Mouse (Mus musculus) urinary bladder, postnatal 25 days (tissue): ENCODE data around the gene Olfr1357.
"Not testable (repeated sequence)": the region's sequence is repeated elsewhere in the genome, so short reads cannot be mapped to it uniquely, and the experiment has no call there.

ENCODE experiments used
- DNase-seq: peaks from one replicate; pipeline ENCODE4 v3.0.0; 2022; ENCODE audit warnings: low spot score

The Olfr1357 gene

DNA sequence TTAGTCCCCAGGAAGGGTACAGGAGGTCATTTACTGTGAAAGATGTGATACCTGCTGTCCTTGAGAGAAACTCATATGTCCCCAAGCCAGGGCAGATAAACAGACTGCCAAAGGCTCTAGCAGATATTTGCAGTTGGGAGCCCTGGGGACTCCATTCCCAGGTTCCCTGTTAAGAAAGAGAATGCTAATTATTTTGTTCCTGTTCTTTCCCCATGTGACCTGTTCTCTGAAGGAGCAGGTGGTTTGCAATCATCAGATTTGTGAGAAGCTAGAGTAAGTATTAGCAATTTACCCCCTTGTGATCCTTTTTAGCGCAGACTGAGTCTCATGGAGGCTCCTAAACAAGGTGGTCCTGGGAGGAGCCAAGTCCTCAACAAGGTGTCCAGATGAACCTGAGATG lies at the start of gene Olfr1357:
TSS of gene Olfr1357 (minus strand) at position 101 of the 400 bp plus-strand sequence.
- DNase-seq: no peak

DNA sequence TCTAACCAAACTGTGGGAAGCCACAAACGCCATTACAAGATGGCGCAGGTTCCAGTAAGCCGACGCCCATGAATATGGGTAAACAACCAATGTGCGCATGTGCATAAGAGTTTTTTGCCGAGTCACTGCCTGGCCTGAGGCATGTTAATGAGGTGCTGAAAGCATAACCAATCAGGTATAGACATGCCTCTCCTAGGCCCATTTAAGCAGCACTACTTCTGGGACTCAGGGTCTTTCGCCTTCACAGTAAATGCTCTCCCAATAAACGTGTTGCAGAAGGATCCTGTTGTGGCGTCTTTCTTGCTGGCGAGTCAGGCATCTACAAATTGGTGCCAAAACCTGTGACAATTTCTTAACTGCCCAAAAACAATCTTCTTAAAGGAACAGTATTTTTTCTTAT lies 48.8 kb upstream of the Olfr1357 start:
- DNase-seq: not testable (repeated sequence)

DNA sequence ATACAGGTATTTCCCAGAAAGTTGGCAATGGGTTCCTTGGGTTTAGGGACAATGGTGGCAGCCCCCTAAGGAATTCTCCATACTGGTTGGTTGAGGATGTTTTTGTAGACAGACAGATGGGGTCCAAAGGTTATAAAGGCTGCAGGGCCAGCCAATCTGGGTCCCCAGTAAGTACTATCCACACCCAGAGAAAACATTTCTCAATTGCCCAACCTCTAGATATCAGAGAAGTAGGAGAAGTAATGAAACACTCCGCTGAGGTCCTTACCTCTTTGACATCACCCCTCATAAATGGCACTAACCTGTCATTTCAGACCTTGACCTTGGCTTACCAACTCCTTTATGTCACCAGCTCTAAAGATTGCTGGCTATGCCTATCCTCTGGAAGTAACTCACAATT lies 46.7 kb upstream of the Olfr1357 start:
- DNase-seq: no peak

DNA sequence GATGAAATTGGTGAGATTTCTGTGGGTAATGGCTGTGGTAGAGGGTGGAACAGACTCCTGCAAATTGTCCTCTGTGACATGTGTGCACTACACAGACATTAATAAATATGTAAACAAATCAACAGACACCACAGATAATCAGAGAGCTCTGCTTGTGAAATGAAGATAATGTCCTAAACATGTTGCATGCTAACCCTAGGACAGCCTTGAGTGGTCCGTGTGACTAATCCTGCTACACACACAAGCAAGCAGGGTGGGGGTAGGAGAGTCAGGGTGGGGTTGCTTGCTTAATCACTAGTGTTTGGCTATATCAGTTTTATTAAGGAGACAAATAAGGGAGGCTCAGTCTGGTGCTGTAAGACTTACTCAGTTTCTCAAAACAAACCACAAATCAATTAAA lies 43.3 kb upstream of the Olfr1357 start:
- no peak for DNase-seq

DNA sequence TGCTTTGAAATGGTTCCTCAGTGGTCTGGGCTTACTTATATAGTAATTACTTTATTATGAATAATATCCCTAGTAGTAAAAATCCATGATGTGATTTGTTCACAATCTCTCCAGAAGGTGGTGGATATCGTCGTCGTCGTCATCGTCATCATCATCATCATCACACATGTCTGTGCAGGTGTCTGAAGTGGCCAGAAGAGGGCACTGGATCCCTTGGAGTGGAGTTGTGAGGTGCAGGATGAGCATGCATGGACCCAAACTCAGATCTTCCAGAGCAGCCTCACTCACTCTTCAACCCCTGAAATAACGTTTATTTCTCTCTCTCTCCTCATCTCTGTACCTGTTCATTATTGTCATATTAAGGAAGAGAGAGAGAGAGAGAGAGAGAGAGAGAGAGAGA lies 14.4 kb upstream of the Olfr1357 start:
- peak; percentile 13 for DNase-seq

DNA sequence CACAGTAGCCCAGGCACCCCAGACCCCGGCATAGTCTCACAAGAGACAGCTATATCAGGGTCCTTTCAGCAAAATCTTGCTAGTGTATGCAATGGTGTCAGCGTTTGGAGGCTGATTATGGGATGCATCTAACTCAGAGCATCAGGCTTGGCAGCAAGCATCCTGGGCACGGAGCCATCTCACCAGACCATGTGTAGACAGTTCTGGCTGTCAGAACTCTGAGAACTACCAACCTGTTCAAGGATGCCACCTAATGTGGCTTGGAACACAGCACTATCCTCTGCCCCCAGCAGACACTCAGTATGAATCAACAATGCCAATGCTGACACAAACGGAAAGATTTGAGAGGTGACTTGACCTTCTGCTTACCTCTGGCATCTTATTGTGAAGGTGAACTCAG lies 12.3 kb upstream of the Olfr1357 start:
- DNase-seq: no peak

DNA sequence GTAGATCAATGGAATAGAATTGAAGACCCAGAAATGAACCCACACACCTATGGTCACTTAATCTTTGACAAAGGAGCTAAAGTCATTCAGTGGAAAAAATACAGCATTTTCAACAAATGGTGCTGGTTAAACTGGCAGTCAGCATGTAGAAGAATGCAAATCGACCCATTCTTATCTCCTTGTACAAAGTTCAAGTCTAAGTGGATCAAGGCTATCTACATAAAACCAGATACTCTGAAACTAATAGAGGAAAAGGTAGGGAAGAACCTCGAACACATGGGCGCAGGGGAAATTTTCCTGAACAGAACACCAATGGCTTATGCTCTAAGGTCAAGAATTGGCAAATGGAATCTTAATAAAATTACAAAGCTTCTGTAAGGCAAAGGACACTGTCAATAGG lies 5.3 kb upstream of the Olfr1357 start:
- DNase-seq: not testable (repeated sequence)

DNA sequence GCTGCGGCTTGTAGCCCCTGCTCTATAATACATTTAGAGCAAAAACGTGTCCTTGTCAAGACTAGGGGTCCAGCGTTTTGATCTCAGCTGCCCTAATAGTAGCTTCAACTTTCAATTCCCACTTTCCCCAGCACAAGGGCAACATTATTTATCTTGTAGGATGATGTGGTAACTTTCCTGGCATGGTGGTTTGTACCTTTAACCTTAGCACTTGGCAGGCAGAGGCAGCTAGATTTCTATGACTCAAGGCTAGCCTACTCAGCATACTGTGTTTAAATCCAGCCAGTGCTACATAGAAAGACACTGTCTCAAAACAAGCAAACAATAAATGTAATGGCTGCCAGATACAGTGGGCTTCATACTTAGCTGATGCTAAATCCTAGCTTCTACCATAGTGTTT lies 10.3 kb downstream of the Olfr1357 start:
- no peak for DNase-seq

DNA sequence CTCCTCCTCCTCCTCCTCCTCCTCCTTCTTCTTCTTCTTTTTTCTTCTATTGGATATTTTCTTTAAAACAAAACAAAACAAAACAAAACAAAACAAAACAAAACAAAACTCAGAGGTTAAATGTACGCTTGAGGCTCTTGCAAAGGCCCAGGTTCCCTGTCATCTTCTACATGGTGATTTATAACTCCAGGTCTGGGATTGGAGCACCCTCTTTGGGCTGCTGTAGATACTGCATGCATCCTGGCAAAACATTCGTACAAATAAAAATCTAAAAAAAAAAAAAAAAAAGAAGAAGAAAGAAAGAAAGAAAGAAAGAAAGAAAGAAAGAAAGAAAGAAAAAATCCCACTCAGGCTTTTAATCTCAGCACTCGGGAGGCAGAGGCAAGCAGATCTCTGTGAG lies 12.8 kb downstream of the Olfr1357 start:
- DNase-seq: no peak

DNA sequence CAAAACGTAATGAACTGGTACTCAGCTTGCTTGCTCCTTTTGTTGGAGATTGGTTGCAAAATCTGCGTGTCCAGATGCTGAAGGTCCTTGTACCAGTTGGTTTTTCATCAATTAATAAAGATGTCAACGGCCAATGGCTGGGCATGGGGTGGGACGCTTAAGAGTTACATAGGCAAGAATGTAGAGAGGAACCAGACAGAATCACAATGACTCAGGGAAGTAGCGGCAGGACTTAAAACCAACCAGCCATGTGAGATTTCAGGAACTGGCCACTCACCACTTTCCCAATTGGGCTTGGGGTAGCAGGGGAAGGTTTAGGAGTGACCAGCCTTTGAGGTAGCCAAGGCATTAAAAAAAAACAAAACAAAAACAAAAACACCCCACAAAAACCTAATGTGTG lies 18.0 kb downstream of the Olfr1357 start:
- DNase-seq: no peak

DNA sequence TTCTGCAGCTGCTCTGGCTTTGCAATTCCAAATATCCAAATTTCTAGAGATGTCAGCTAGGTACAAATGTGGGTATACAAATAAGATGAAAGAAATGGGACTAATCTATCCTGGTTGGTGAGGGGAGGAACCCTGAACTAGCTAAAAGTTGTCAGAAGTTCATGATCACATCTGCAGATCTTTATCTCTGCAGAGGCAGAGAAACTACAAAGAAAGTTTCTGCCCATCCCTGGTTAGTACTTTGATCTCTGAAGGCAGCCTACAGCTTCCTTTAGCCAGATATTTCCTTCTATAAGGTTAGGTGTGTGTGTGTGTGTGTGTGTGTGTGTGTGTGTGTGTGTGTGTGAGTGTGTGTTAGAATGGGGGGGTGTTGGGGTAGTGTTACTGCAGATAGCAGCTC lies 23.3 kb downstream of the Olfr1357 start:
- DNase-seq: no peak

DNA sequence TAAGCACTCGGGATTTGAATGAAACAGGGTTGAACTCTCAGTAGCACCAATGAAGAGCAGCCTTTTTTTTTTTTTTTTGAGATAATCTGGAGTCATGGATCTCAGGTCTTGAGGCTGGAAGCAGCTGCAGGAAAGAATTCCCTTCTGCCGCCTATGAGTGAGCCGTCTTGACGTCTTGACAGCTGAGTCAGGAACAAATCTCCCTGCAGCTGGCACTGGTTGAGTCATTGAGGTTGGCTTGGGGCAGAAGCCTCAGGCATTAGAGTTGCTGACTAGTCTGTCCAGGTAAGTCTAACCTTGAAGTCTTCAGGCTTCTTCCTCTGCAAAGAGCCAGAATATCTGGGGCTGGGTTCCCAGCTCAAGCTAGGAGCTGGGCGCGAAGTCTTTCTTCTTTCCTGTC lies 23.7 kb downstream of the Olfr1357 start:
- DNase-seq: no peak

DNA sequence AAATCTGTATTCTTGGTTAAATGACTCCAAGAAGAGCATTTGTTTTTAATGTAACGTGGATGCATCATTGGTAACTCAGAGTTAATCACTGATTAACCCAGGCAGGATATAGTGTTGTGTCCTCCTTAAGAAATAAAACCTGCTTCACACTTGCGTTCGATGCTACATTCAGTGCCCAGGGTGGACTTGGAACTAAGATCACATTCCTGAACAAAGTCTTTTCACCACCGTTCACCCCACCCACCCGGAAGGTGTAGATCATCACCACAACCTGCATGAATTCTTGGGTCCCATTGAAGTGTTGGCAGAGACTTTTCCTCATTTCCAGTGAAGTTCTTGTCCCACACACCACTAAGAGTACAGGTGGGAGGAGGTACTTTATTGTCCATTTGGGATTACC lies 24.1 kb downstream of the Olfr1357 start:
- DNase-seq: no peak

DNA sequence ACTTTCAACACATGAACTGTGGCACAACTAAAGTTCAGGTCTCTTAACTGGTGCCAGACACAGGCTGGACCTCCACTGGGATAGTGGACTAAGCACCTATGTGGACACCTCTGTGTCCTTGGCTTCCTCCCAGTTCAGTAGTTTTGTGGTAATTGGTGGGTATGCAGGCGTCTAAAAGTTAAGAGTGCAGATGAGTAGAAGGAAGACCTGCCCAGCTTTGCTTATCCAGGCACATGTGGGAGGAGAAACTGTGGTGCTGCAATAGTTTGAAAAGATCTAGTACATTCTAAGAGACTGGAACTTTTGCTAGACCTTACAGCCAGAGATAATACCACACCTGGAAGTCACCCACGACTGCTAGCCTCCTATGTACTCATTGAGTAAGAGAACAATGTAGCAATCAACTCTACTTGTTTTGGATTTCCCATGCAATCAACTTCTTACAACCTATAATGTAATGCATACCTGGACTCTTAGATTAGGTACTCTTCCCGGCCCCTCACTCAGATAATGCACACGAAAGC lies 25.0 kb downstream of the Olfr1357 start:
- no peak for DNase-seq

DNA sequence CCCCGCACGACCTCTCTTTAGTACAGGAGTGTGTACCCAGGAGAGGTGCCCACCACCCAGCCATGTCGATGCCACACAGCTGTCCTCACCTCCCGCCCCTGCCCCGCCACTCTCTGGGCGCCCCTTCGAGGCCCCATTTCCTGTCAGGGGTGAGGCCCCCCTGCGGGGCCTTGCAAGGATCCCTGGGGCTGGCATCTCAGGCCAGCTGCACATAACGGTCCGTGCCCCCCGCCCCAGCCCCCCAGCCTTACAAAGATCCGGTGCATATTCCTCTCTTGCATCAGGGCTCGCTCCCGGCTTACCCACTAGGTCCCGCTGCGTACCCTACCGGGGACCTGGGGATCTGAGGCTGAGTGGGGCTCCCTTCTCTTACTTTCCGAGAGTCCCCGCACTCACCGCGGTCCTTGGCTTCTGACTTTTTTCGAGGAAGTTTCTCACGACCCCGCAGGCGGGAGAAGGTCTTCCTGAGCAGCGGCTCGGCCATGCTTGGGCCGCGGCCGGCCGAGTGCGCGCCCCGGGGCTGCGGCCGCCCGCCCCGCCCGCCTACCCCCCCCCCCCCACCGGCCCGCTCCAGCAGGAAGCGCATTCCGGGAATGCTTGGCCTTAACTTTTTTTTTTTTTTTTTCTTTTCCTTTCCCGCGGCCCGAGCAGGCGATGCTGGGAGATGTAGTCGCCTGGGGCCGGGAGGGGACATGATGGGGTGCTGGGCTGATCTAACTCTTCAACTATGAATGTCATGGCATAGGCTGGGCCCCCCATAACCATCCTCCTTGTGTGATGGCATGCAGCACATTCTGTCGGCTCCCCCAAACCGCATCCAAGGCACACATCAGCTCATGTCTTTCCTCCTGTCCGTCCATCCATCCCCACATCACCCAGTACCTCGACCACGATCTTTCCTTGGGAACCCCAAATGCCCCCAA lies 26.2 kb downstream of the Olfr1357 start, which contains the start of gene Syde1:
TSS of gene Syde1 (minus strand) at position 559 of the 923 bp plus-strand sequence.
- DNase-seq: peak; percentile 45

DNA sequence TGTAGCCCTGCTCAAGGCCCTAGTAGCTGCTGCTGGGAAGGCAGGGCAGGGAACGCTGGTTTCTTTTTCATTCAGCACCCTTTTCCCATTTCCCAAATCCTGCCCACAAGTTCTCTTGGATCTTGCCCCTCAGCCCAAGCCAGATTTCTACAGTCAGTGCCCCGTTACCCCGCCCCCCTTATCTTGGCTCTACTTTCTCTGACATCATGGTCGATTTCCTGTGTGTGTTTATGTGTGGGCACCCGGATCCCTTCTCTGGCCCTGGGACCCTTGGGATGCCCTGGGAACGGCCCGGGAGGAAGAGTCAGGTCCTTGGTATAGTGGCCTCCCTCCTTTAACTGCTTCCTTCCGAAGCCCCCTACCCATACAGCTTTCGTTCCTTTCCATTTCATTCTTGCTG lies 27.1 kb downstream of the Olfr1357 start:
- DNase-seq: no peak

DNA sequence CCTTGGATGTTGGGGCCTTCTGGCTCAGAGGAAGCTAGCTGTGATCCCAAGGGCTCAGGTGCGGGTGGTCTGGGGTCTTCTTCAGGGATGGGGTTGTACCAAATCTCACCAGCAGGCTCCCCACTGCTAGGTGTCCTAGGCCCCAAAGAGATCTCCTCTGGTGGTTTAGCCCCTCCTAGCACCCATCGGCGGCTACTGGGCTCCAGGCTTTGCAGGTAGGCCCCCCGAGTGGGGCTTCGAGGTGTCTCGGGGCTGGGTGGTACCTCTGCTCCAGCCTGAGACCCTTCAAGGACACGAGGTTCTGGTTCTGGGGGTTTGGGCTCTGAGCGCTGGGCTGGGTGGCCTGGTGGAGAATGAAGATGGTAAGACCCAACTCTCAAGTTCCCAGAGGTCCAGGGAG lies 28.0 kb downstream of the Olfr1357 start:
- DNase-seq: no peak

DNA sequence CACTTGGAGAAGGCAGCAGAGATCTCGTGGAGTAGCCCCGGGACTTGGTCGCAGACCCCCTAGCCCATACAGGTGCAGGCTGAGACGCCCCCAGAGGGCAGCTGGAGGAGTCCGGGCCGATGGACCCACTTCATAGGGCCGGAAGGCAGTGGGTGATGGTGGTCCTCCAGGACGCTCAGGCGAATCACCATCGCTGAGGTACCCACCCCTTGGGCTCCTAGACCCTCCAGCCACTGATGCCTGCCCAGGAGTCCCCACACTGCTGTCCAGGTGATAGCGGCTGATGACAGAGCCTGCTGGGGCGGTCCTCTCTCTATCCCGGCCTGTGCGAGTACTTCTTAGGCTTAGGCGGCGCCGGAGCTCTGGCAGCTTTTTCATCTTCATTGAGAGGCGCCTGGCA lies 28.6 kb downstream of the Olfr1357 start:
- DNase-seq: no peak

DNA sequence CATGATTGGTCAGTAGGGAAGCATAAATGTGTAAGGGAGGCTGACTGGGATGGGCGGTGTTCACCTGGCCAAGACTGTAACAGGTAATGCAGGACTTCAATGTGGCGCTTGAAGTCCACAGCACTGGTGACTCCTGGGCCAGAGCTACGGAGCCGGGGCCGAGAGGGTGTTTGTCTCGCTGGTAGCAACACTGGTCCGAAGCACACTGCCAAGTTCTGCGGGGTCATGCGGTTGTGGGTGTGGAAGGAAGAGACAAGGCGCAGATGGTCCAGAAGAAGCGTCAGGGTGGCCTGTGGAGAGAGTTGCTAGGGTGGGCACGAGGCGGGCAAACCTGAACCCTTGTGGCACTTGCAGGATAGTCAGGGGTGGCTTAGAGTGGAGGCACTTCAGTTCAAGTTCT lies 31.8 kb downstream of the Olfr1357 start:
- no peak for DNase-seq

DNA sequence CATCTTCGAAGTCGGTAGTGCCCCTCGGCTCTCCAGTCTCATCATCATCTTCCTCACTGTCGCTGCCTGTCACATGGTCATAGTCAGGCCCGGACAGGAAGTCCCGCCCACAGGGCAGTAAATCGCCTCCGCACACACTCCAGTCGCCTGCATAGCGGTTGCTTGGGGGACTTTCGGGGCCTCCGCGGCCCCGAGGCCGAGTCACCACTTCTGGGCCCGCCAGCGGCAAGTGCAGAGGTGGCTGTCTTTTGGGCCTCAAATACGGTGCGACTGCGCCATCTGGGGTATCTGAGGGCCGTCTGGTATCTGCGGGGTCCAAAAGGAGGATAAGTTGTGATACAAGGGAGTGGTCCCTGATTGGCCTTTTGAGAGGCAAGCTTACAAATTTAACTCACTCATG lies 32.3 kb downstream of the Olfr1357 start:
- DNase-seq: no peak

DNA sequence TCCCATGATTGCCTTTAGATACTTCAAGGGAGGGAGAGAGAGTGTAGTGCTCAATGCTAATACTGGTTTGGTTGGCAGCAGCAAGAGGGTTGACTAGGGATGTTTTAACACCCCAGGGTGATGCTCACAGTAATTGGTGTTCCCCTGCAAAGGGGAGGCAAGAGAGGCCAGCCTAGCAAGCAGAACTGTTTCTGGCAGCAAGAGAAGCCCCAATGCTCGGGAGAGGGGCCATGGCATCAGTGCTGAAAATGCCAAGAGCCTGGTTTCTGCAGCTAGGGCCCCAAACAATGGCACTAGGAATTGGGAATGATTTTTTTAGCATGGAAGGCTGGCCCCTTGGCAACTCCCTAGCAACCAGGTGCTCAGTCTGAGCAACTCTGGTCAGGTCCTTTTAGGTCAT lies 32.9 kb downstream of the Olfr1357 start:
- DNase-seq: no peak

DNA sequence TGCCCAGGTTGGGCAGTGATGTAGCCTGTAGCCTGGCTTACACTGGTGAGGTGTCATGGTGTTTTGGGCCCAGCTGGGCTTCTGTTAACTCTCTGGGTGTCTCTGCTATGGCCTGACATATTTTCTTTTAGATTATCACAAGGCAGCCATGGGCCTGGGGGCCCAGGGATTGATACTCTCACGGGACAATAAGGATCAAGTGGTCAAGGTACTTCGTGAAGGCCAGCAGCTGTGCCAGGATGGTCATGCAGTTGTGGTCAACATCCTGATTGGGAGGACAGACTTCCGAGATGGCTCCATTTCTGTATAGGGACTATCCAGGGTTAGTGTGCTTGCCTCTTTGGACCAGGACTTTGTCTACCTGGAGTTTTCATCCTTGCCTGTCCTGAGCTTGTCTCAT lies 33.9 kb downstream of the Olfr1357 start:
- no peak for DNase-seq

DNA sequence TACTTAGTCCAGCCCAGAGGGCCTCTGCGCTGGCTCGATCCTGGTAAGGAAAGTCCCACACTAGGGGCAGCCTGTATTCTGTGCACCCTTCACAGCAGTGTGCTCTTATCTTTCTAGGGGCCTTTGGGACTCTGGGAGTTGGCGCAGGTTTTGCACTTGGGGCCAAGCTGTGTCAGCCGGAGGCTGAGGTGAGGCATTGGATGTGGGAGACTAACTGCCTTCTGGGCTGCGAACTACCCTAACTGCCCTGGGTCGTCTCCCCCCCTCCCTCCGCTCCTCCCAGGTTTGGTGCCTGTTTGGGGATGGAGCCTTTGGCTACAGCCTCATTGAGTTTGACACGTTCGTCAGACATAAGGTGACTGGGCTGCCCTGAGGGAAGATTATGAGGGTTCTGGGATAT lies 34.5 kb downstream of the Olfr1357 start:
- no peak for DNase-seq

DNA sequence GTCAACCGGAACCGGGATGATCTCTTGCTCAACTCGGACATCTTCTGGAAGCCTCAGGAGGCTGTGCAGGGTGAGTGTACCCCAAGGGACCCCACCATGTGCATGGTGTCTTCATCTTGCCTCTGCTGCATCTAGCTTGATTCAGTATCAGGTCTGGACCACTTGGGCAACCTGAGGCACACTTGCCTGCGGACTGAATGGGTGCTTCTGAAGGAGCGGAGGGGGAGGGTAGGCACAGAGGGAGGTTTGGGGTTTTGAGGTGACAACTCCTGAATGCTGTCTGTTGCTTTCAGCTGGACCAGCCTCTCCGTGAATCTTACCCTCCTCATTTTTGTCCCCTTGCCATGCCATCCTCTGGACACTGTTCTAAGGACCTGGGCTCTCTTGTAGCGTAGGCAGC lies 36.8 kb downstream of the Olfr1357 start:
- no peak for DNase-seq
